Mouse (Mus musculus) inflammation-experienced regulatory T-cells, adult 16 weeks (primary cell): Measurements from ENCODE around the gene Sstr2. TPM values are rescaled to one million over a fixed set of nuclear protein-coding genes. Genes with fewer than 3 reads are reported as not detected.

ENCODE experiments used
- polyA plus RNA-seq: library from polyadenylated mRNA; unstranded; fragments of 100-300 nt; shearing (Covaris generic); gene quantifications from one replicate; pipeline ENCODE4 v1.2.1, GENCODE M21; 2017

Gene Sstr2
- polyA plus RNA-seq, result not detected

GRCm38 (mm10) chr11:113618672-113619419 lies at the start of gene Sstr2:
TSS of gene Sstr2 (plus strand) at chr11:113619342.

GRCm38 (mm10) chr11:113648690-113649352 lies 29.7 kb downstream of the Sstr2 start, which contains the start of gene Cog1:
TSS of gene Cog1 (plus strand) at chr11:113649169.

GRCm38 (mm10) chr11:113649353-113650210 lies 30.4 kb downstream of the Sstr2 start, which contains the start of gene Slc39a11:
TSS of gene Slc39a11 (minus strand) at chr11:113650079.

Other genes starting within 250 kb of the Sstr2 start
- 25.8 TPM for gene Cog1, start 29.8 kb downstream of the Sstr2 start, polyA plus RNA-seq
- gene Slc39a11, start 30.7 kb downstream of the Sstr2 start, polyA plus RNA-seq, result 46.6 TPM
- gene Fam104a, start 64.8 kb downstream of the Sstr2 start, polyA plus RNA-seq, result 16.5 TPM
- 27.5 TPM for gene D11Wsu47e, start 65.1 kb downstream of the Sstr2 start, polyA plus RNA-seq
- not detected for gene Cpsf4l, start 90.7 kb downstream of the Sstr2 start, polyA plus RNA-seq
- gene Cdc42ep4, start 132.5 kb downstream of the Sstr2 start, polyA plus RNA-seq, result 7.5 TPM